Mouse (Mus musculus) bone marrow macrophage, adult 2 months (primary cell): ENCODE data around the gene Cacnb1. TPM values are rescaled to one million over a fixed set of nuclear protein-coding genes. Genes with fewer than 3 reads are reported as not detected.

Source experiments
- H3K27ac ChIP-seq: 2 replicates; pipeline ENCODE4 v1.5.1; 2012; ENCODE audit warnings: low read depth, low read length; ENCODE audit not compliant: insufficient read depth
- H3K4me1 ChIP-seq: 2 replicates; pipeline ENCODE4 v1.6.1; 2012; ENCODE audit warnings: low read length; ENCODE audit not compliant: control insufficient read depth, insufficient read depth
- H3K4me3 ChIP-seq: 2 replicates; pipeline ENCODE4 v1.5.1; 2012; ENCODE audit warnings: mild to moderate bottlenecking, low read length, moderate library complexity; ENCODE audit not compliant: insufficient read depth
- CTCF ChIP-seq: IDR thresholded peaks from 2 replicates; pipeline ENCODE4 v1.5.1; 2012; ENCODE audit warnings: low read depth, mild to moderate bottlenecking, low read length, moderate library complexity
- POLR2A ChIP-seq: IDR thresholded peaks from 2 replicates; pipeline ENCODE4 v1.6.1; 2012; ENCODE audit warnings: mild to moderate bottlenecking, low read depth, low read length, borderline replicate concordance
- polyA plus RNA-seq: library from polyadenylated mRNA; stranded (reverse); fragments of >200 nt; gene quantifications from 2 replicates; pipeline ENCODE4 v1.2.4, GENCODE M21; 2012; ENCODE audit not compliant: missing spikeins, insufficient read depth, insufficient read length

The Cacnb1 gene
- polyA plus RNA-seq, 1 experiment = 9.7 TPM

- Histone ChIP-seq H3K4me1 (peaks cover 9% of the 10 kb centered on the region), H3K4me3 (no peak overlapping the region), H3K27ac (no peak overlapping the region)
- TF ChIP-seq CTCF = no peak
- no peak for TF ChIP-seq POLR2A
These were observed 19.9 kb upstream of the Cacnb1 start for GRCm38 (mm10) chr11:98042741-98043140.

GRCm38 (mm10) chr11:98040975-98041374 lies 18.1 kb upstream of the Cacnb1 start:
- TF ChIP-seq CTCF = no peak
- no peak for TF ChIP-seq POLR2A
- H3K27ac ChIP-seq = no peak overlapping the region

GRCm38 (mm10) chr11:98037871-98038270 lies 15.0 kb upstream of the Cacnb1 start:
- H3K4me3 ChIP-seq = no peak overlapping the region
- no peak overlapping the region for H3K27ac ChIP-seq
- no peak for TF ChIP-seq POLR2A
- no peak for TF ChIP-seq CTCF
- H3K4me1 ChIP-seq = peaks cover 10% of the 10 kb centered on the region

More at GRCm38 (mm10) chr11:98040975-98041374, 18.1 kb upstream of the Cacnb1 start:
- Histone ChIP-seq H3K4me1 (peaks cover 12% of the 10 kb centered on the region), H3K4me3 (no peak overlapping the region)

- Histone ChIP-seq H3K27ac (no peak overlapping the region), H3K4me3 (peak overlapping the region; percentile 19; the same call in 1 of the 2 replicates), H3K4me1 (peaks cover 3% of the 10 kb centered on the region)
- TF ChIP-seq CTCF (no peak), POLR2A (no peak)
These were observed 13.1 kb upstream of the Cacnb1 start for GRCm38 (mm10) chr11:98035977-98036377.

GRCm38 (mm10) chr11:98034840-98035239 lies 12.0 kb upstream of the Cacnb1 start:
- H3K4me1 ChIP-seq = peaks cover 3% of the 10 kb centered on the region
- no peak for TF ChIP-seq POLR2A
- no peak for TF ChIP-seq CTCF
- H3K4me3 ChIP-seq = no peak overlapping the region
- no peak overlapping the region for H3K27ac ChIP-seq

GRCm38 (mm10) chr11:98034061-98034460 lies 11.2 kb upstream of the Cacnb1 start:
- Histone ChIP-seq H3K4me3 (no peak overlapping the region), H3K27ac (no peak overlapping the region), H3K4me1 (peaks cover 3% of the 10 kb centered on the region)
- TF ChIP-seq POLR2A (no peak), CTCF (no peak)

- TF ChIP-seq POLR2A (no peak), CTCF (peak; percentile 83)
- no peak overlapping the region for H3K27ac ChIP-seq
- no peak overlapping the region for H3K4me3 ChIP-seq
- peaks cover 6% of the 10 kb centered on the region; the same call in 1 of the 2 replicates for H3K4me1 ChIP-seq
These were observed 8.6 kb upstream of the Cacnb1 start for GRCm38 (mm10) chr11:98031443-98031770.

GRCm38 (mm10) chr11:98030701-98031442 lies 8.0 kb upstream of the Cacnb1 start:
- Histone ChIP-seq H3K4me3 (no peak overlapping the region), H3K27ac (no peak overlapping the region), H3K4me1 (peaks cover 5% of the 10 kb centered on the region)
- TF ChIP-seq POLR2A (peak; percentile 44; the same call in 1 of the 2 replicates), CTCF (no peak)

- Histone ChIP-seq H3K4me3 (peak overlapping the region; percentile 94), H3K27ac (peak overlapping the region; percentile 78), H3K4me1 (peaks cover 24% of the 10 kb centered on the region)
- TF ChIP-seq CTCF (no peak), POLR2A (no peak)
These were observed 5.0 kb upstream of the Cacnb1 start for GRCm38 (mm10) chr11:98027785-98028184.

GRCm38 (mm10) chr11:98027297-98027688 lies 4.5 kb upstream of the Cacnb1 start:
- TF ChIP-seq POLR2A (no peak), CTCF (no peak)
- Histone ChIP-seq H3K4me3 (peak overlapping the region; percentile 94), H3K4me1 (peaks cover 24% of the 10 kb centered on the region), H3K27ac (peak overlapping the region; percentile 78)
